Mouse (Mus musculus) CH12F3 (cell line): ENCODE measurements around the gene Hes1.
"Not testable (repeated sequence)": the region's sequence is repeated elsewhere in the genome, so short reads cannot be mapped to it uniquely, and the experiment has no call there.

ENCODE experiments used
- in situ Hi-C: fragments of 300-500 bp; cut with MboI; formaldehyde crosslinking; loops from 2 replicates; pipeline ENCODE4 v1.14.3; 2020; ENCODE audit warnings: low sequenced_read_pairs

Hes1 gene

GRCm38 (mm10) chr16:30069580-30069949 lies 5.4 kb downstream of the Hes1 start:
- in situ Hi-C loops, result loop anchor here (5.0 kb wide), 1 partner anchor 337 kb away; no protein-coding TSS in a partner anchor

- in situ Hi-C loops, result loop anchor here (5.0 kb wide), 1 partner anchor 338 kb away; no protein-coding TSS in a partner anchor
These were observed 6.0 kb downstream of the Hes1 start for GRCm38 (mm10) chr16:30069950-30070770.

- in situ Hi-C loops, result no loop called here
These were observed 6.6 kb downstream of the Hes1 start for GRCm38 (mm10) chr16:30070771-30071191.

GRCm38 (mm10) chr16:30073317-30073716 lies 9.1 kb downstream of the Hes1 start:
- in situ Hi-C loops, result no loop called here

- in situ Hi-C loops, result no loop called here
These were observed 17.3 kb downstream of the Hes1 start for GRCm38 (mm10) chr16:30081498-30081897.

- in situ Hi-C loops, result no loop called here
These were observed 17.8 kb downstream of the Hes1 start for GRCm38 (mm10) chr16:30081980-30082379.

GRCm38 (mm10) chr16:30082965-30083364 lies 18.8 kb downstream of the Hes1 start:
- in situ Hi-C loops, result no loop called here

- in situ Hi-C loops, result no loop called here
These were observed 19.4 kb downstream of the Hes1 start for GRCm38 (mm10) chr16:30083536-30083935.

- in situ Hi-C loops, result no loop called here
These were observed 24.5 kb downstream of the Hes1 start for GRCm38 (mm10) chr16:30088646-30089045.

GRCm38 (mm10) chr16:30090200-30090865 lies 26.1 kb downstream of the Hes1 start:
- in situ Hi-C loops, result no loop called here

GRCm38 (mm10) chr16:30096050-30096449 lies 31.9 kb downstream of the Hes1 start:
- in situ Hi-C loops, result no loop called here

- in situ Hi-C loops, result no loop called here
These were observed 32.3 kb downstream of the Hes1 start for GRCm38 (mm10) chr16:30096475-30096874.

GRCm38 (mm10) chr16:30099124-30099523 lies 34.9 kb downstream of the Hes1 start:
- in situ Hi-C loops, result no loop called here

- in situ Hi-C loops, result no loop called here
These were observed 38.1 kb downstream of the Hes1 start for GRCm38 (mm10) chr16:30102149-30102915.

GRCm38 (mm10) chr16:30102982-30103381 lies 38.8 kb downstream of the Hes1 start:
- in situ Hi-C loops, result no loop called here

GRCm38 (mm10) chr16:30103495-30103894 lies 39.3 kb downstream of the Hes1 start:
- in situ Hi-C loops, result no loop called here

- in situ Hi-C loops, result no loop called here
These were observed 40.2 kb downstream of the Hes1 start for GRCm38 (mm10) chr16:30104363-30104762.

GRCm38 (mm10) chr16:30105476-30105875 lies 41.3 kb downstream of the Hes1 start:
- in situ Hi-C loops, result no loop called here

- in situ Hi-C loops, result not testable (repeated sequence)
These were observed 44.0 kb downstream of the Hes1 start for GRCm38 (mm10) chr16:30108167-30108566.

GRCm38 (mm10) chr16:30110466-30110865 lies 46.3 kb downstream of the Hes1 start:
- in situ Hi-C loops, result no loop called here

- in situ Hi-C loops, result no loop called here
These were observed 46.9 kb downstream of the Hes1 start for GRCm38 (mm10) chr16:30111069-30111468.
